Mouse (Mus musculus) T-helper 1 cell (primary cell): ENCODE results near the gene Ren1.

Experiments used
- in situ Hi-C: fragments of 300-600 bp; cut with MboI, MseI; formaldehyde crosslinking; loops from one replicate; pipeline ENCODE4 v1.15.1; 2025; ENCODE audit warnings: high pct_unique_total_duplicates

Gene Ren1

DNA sequence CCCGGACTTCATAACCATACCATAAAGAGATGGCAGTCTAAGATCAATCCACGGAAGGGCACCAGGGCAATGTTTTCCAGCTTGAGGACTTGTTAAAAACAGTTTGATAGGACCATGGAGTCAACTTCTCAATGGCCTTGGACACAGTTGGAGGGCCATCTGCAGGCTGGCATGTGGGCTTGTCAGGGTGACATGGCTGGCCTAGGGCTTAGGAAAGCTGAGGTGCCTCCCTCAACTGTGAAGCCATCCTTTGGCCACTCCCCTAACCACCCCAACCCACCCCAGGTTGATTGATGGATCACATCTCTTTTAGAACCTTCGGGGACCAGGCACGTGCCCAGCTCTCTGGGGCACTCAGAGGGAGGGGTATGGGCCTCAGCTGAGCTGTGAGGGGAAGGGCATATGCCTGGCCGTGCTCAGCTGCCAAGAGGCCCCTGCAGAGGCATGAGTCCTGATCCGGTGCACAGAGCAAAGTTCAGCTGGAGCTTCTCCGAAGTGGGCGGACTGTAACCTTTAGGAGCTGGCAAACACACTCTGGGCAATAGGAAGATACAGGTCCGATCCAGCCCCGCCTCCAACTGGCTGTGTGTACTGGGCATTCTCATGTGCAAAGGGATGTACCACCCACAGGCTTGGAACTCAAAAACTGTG is 25.5 kb downstream of the Ren1 start:
- in situ Hi-C loops, result no loop called here

DNA sequence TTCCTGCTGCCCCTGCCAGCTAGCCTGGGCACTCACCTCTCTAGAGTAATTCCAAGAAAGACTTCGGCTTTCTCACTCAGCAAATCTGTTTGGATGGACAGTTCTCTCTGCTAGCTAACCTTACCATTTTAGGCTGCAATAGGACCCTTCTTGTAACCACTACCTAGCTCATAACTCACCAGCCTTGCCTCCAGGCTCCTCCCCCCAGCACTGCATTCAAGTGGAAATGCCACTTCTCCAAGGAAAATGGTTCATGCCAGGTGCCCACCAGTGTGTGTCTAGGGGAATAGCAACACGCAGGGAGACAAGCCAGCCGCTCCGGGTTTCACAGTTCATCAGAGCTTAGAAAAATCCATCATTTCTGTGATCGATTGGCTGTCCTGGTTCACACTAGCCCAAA is 27.2 kb downstream of the Ren1 start:
- in situ Hi-C loops, result no loop called here

DNA sequence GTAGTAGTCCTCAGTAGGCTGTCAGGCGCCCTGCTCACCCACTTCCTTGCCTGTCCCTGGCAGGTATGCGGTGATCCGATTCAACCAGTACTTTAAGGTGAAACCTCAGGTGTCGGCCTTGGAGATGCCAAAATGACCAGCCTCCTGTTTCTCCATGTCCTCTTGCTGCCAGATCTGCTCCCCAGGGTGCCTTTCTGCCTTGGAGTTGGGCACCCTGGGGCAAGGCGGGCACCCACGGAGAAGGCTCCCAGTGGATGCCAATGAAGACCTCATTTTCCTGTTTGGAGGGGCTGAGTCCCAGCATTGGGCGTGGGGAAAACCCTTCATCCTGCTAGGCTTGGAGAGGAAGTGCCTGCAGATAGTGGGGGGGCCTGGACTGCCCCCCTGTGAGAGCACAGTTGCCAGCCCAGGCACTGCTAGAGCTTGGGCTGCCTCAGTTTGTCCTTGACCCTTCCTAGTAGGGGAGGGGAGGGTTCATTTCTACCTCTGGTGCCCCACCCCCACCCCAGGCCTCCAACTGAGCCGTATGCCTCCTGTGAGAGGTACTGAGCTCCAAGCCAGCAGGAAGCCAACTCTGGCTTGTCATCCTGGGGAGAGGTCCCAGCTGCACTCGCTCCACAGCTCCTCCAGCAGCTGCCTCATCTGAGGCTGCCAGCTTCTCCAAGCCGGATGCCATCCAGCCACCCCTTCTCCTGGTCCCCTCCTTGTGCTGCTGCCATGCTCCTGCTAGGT is 29.1 kb downstream of the Ren1 start:
- in situ Hi-C loops, result no loop called here

DNA sequence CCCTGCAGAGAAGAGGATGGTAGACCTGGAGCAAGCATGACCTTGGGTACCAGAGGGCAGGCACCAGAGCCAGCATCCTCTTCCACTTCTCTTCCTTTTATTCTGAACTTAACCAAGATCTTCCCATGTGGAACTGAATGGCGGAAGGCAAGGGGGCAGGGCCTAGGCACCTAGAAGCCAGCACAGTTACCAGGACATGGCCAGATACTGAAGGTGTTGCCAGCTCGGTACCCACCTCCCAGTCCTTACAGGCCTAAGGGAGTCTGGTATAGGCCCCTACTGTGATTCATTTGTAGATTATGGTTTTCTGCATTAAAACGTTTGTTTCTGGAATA is 29.6 kb downstream of the Ren1 start:
- in situ Hi-C loops, result no loop called here

- in situ Hi-C loops, result no loop called here
Measured at GRCm38 (mm10) chr1:133380347-133381065, 30.2 kb downstream of the Ren1 start.

DNA sequence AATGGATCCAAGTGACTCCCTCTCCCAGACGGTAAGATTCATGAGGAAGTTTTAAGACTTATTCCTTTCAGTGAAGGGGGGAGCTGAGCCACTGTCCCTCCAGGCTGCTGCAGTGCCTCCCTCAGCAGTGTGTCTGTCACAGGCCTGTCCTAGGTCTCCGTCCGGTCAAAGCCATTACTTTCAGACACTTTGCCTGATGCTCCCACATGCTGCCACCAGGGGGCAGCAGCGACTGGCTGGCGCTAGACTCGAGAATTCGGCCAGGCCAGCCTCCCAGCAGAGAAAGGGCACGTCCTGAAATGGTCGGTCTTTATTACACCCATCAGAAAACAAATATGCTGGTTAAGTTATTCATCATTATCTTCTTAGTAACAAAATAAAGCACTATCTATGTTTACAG is 31.7 kb downstream of the Ren1 start:
- in situ Hi-C loops, result no loop called here

- in situ Hi-C loops, result no loop called here
Measured at GRCm38 (mm10) chr1:133382552-133383155, 32.3 kb downstream of the Ren1 start.

DNA sequence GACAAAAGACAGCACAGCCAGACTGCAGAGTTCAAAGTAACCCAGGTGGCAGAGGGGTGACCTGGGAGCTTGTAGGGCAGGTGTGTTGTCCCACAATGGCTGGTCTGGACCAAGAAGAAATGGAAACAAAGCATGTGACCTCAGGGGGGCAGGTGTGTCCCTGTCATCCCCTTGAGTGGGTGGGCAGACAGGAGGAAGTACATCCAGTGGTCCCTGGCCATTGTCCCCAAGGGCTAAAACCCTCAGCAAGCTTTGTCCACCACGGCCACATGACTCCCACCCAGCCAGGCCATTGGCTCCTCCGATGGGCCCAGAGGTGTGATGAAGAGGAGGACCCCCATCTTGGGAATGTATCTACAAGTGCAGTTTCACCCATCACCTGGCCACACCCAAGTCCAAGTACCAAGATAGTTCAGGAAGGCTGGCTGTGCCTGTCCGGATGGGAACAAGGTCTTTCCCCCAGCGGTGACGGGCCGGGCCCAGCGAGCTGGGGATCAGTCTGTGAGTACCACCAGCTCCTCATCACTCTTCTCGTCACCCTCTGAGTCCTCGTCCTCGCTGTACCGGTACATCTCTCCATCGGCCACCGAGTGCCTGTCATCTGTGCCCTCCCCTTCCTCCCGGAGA is 33.0 kb downstream of the Ren1 start:
- in situ Hi-C loops, result no loop called here

DNA sequence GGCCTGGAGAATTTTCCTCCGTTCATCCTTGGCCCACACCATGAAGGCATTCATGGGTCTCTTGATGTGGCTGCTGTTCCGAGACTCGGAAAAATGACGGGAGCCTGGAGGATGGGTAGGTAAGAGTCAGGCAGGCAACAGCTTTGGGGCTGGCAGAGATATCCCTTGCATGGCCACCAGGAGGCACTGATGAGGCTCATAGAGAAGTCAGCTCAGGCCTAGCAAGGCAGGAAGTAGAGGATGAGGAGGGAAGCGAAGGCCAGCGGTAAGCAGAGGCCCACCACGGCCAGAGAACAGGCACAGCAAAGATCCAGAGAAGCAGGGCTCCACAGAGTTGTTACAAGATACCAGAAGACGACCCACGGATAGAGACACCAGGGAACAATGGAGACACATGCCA is 35.2 kb downstream of the Ren1 start:
- in situ Hi-C loops, result loop anchor here (5.0 kb wide), 1 partner anchor 222 kb away; no protein-coding TSS in a partner anchor

DNA sequence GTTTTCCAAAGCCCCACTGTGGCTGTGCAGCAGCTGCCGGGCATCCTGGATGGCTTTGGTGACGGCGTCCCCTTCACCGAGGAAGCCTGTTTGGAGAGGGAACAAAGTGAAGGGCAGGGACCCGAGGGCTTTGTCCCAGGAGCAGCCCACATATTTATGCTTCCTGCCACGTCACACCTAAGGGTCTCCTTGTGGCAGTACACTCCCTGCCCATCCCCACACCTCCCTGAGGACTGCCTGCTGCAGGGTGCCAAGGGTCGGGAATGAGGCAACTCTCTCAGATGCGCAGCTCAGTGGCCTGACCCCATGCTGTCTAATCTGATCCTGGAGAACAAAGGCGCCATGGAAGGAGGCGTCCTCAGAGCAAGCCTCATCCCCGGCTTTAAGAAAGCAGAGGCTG is 35.9 kb downstream of the Ren1 start:
- in situ Hi-C loops, result loop anchor here (5.0 kb wide), 1 partner anchor 221 kb away; no protein-coding TSS in a partner anchor

GRCm38 (mm10) chr1:133387539-133388268 is 37.4 kb downstream of the Ren1 start:
- in situ Hi-C loops, result loop anchor here (5.0 kb wide), 1 partner anchor 220 kb away; no protein-coding TSS in a partner anchor

DNA sequence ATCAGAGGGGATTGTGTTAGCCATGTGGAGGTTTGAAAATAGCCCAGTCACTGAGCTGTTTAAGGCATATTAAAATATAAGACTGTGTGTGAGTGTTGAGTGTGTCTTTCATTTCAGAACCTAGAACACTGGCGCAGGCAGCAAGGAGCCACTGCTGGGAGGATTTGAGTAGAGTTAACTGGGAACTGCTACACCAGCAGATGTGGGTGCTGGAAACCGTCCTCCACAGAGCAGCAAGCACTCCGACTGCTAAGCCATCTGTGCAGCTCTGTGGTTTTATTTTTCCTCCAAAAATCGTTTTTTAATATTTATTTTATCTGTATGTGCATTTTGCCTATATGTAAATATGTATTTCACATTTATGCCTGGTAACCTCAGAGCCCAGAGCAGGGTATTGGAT is 44.4 kb downstream of the Ren1 start:
- in situ Hi-C loops, result no loop called here

GRCm38 (mm10) chr1:133396693-133397092 is 46.4 kb downstream of the Ren1 start:
- in situ Hi-C loops, result no loop called here

DNA sequence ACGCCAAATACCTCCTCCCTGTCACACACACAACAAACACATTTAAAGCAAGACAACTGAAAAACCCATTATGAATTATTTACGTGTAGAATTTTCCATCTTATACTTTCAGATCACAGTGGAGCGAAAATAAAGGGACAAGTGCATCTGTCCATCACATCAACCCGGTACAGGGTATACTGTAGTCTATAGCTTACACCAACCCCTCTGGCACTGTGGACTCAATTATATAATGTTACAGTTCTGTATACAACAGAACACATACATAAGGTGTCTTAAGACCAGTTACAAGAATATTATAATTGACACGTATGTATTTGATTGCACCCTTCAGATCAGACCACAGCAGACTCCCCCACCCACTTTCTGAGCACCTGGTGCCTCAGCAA is 46.8 kb downstream of the Ren1 start:
- in situ Hi-C loops, result no loop called here

DNA sequence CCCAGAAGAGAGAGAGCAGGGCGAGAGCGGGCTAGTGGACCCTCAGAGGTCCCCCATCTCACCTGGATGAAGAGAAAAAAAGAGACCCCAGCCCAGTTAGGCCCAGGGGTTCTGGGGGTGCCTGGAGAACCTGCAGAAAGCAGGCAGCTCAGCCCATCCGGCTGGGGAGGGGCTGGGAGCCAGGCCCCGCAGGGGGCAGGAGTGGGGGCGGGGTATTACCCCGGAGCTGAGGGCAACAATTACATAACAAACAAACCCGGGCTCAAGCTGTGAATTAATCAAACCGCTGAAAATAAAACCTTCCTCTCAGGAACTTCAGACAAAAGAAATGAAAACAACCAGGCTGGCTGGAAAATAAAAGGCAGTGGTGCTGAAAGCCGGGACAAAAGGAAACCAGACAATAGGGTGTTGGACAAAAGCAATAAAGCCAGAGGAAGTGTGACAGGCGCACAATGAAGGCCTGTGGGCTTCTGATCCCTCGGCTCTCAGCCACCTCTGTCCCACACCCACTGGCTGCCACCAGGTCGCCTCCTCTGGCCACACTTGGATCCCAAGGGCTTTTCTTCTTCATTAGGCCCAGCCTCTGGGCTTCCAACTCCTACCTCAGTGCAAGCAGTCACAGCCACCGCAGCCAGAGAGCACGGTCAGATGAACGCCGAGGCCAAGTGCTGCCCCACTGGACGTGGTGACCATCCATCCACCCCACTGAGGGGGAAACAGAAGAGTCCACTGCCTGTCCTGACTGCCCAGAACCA is 47.4 kb downstream of the Ren1 start:
- in situ Hi-C loops, result no loop called here

DNA sequence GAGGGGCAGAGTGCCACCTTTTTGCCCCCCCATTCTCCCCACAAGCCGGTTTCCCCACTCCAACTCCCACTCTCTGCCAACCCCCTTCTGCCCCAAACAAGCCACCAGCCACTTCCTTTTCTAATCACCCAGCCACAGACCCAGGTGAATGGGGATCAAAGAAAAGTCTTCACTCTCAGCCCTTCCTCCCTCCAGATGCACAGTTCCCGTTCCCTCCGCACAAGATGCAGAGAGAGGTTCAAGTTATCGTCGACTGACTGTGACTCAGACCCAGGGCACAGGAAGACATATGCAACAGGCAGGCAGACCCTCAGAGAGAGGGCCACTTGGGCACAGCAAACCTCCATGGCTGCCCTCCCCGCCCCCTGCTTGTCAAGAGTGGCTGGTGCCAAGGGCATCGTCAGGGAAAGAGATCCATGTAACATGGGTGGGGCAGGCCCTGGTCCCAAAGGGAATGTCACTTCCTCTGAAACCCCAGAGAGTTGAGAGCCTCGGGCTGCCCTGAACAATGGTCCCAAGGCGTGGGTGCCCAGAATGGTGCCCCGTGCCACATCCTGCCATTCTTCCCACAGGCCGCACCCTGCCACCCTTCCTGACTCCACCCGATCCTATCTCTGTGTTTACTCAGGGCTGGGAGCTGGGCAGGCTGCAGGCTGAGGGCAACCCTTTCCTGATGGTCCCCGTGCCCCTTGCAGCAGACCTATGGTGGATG is 49.9 kb downstream of the Ren1 start:
- in situ Hi-C loops, result no loop called here

- in situ Hi-C loops, result no loop called here
Measured at GRCm38 (mm10) chr1:133404005-133404404, 53.7 kb downstream of the Ren1 start.

- in situ Hi-C loops, result no loop called here
Measured at GRCm38 (mm10) chr1:133406614-133407013, 56.3 kb downstream of the Ren1 start.

- in situ Hi-C loops, result no loop called here
Measured at GRCm38 (mm10) chr1:133407436-133407835, 57.1 kb downstream of the Ren1 start.

- in situ Hi-C loops, result no loop called here
Measured at GRCm38 (mm10) chr1:133408321-133408720, 58.0 kb downstream of the Ren1 start.
